Mouse (Mus musculus) hindbrain, postnatal 0 days (tissue): ENCODE data around the gene Scnm1. TPM values are rescaled to one million over a fixed set of nuclear protein-coding genes. Genes with fewer than 3 reads are reported as not detected.
A peak's percentile ranks its signal among the peaks of the same experiment; 100 is the strongest.

Experiments
- ATAC-seq: fragments of 200-750 bp; cut with Nextera tagmentation; 2 replicates; pipeline ENCODE4 v1.8.0; 2017; ENCODE audit warnings: mild to moderate bottlenecking, moderate TSS enrichment, moderate library complexity
- DNase-seq: peaks from one replicate; pipeline ENCODE4 v3.0.0-alpha.2; 2015; ENCODE audit warnings: low spot score
- H3K27ac ChIP-seq: fragments of 300-500 bp; sonication (generic); 2 replicates; pipeline ENCODE4 v1.5.1; 2014; ENCODE audit warnings: mild to moderate bottlenecking
- H3K27me3 ChIP-seq: fragments of 300-500 bp; sonication (generic); 2 replicates; pipeline ENCODE4 v1.6.1; 2014; ENCODE audit warnings: low read length, mixed read lengths; ENCODE audit not compliant: insufficient read depth
- H3K36me3 ChIP-seq: fragments of 300-500 bp; sonication (generic); 2 replicates; pipeline ENCODE4 v1.6.1; 2014; ENCODE audit warnings: low read length, mixed read lengths; ENCODE audit not compliant: insufficient read depth
- H3K4me1 ChIP-seq: fragments of 300-500 bp; sonication (generic); 2 replicates; pipeline ENCODE4 v1.6.1; 2014; ENCODE audit warnings: antibody characterized with exemption, low read length, mixed read lengths; ENCODE audit not compliant: insufficient read depth
- H3K4me2 ChIP-seq: fragments of 300-500 bp; sonication (generic); 2 replicates; pipeline ENCODE4 v1.6.1; 2014; ENCODE audit warnings: low read depth, mild to moderate bottlenecking, low read length, moderate library complexity, mixed read lengths
- H3K4me3 ChIP-seq: fragments of 300-500 bp; sonication (generic); 2 replicates; pipeline ENCODE4 v1.5.1; 2014; ENCODE audit warnings: low read length
- H3K9ac ChIP-seq: fragments of 300-500 bp; sonication (generic); replicated peaks from 2 replicates; pipeline ENCODE4 v1.6.1; 2014; ENCODE audit warnings: mild to moderate bottlenecking, low read length, moderate library complexity, mixed read lengths
- H3K9me3 ChIP-seq: fragments of 300-500 bp; sonication (generic); 2 replicates; pipeline ENCODE4 v1.6.1; 2016; ENCODE audit warnings: low read length, mixed read lengths
- CTCF ChIP-seq: IDR thresholded peaks from 2 replicates; pipeline ENCODE4 v1.5.1; 2016; ENCODE audit warnings: antibody characterized with exemption, control low read depth, low read depth
- WGBS: fragments of 180-500 bp; shearing (Covaris S2); extraction: QIAGEN DNeasy Blood & Tissue Kit; methylation state at CpG from one replicate; pipeline ENCODE4 v1.1.7; 2014; 5-methylcytosine and 5-hydroxymethylcytosine counted together
- polyA plus RNA-seq: library from polyadenylated mRNA; unstranded; fragments of >200 nt; fragmentation: Nextera tagmentation; extraction: Ambion mirVana; gene quantifications from 2 replicates; pipeline ENCODE4 v1.2.1, GENCODE M21; 2015
- total RNA-seq: library from RNA; depleted of rRNA; stranded (reverse); fragments of >200 nt; gene quantifications from 2 replicates; pipeline ENCODE4 v1.2.3, GENCODE M21; 2014; rRNA removed

Gene Scnm1
- total RNA-seq: 44.6 and 56.7 TPM in 2 replicates
- polyA plus RNA-seq: 72.1 and 75.7 TPM in 2 replicates

DNA sequence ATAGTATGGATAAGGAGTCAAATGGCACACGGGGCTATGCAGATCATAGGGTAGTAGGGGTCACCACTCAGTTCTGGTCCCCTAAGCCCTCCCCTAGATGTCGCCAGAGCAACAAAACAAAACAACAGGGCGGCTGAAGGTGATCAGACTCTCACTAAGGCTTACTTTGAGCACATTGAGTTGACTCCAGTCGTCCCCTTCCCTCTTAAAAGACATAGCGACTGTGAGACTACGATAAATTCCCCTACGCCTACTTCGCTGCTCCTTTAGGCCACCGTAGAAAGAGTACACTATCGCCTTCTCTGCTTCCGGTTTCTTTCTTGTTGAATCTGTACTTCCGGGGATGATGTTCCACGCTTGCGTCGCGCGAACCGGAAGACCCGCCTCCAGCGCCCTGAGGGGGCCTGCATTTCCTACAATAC, at the start of gene Scnm1, which contains the start of gene Lysmd1:
Gene Scnm1 (minus strand): TSS at position 332 of the 422 bp plus-strand sequence.
Gene Lysmd1 (plus strand): TSS at position 409 of the 422 bp plus-strand sequence.
- DNase-seq: peak; percentile 97
- Histone ChIP-seq H3K4me2 (peak within 1 kb of the TSS; percentile 70), H3K27ac (peak within 1 kb of the TSS; percentile 80), H3K27me3 (no peaks in the 10 kb centered on the region), H3K9me3 (no peaks in the 10 kb centered on the region), H3K4me3 (peak within 1 kb of the TSS; percentile 66), H3K4me1 (no peaks in the 10 kb centered on the region), H3K36me3 (no peaks in the 10 kb centered on the region), H3K9ac (peak within 1 kb of the TSS; percentile 71)
- peak; percentile 41 for TF ChIP-seq CTCF
- ATAC-seq: peak; percentile 96
- WGBS: under 1% methylated on average over 20 of the region's 20 CpGs

GRCm38 (mm10) chr3:95181841-95182240, 48.0 kb upstream of the Scnm1 start:
- no peak for TF ChIP-seq CTCF

GRCm38 (mm10) chr3:95179890-95180289, 46.1 kb upstream of the Scnm1 start:
- H3K27ac ChIP-seq: no peak overlapping the region
- no peak for DNase-seq
- 69% methylated on average over 3 of the region's 3 CpGs for WGBS
- H3K4me3 ChIP-seq: no peak overlapping the region
- no peaks in the 10 kb centered on the region for H3K9me3 ChIP-seq
- no peaks in the 10 kb centered on the region for H3K4me1 ChIP-seq
- TF ChIP-seq CTCF: no peak
- H3K9ac ChIP-seq: no peak overlapping the region
- H3K4me2 ChIP-seq: no peak overlapping the region
- no peaks in the 10 kb centered on the region for H3K27me3 ChIP-seq
- ATAC-seq: no peak
- H3K36me3 ChIP-seq: 0 out of 2 replicates have a peak, but pooled peaks cover 9% of the 10 kb centered on the region

More at GRCm38 (mm10) chr3:95181841-95182240, 48.0 kb upstream of the Scnm1 start:
- H3K9me3 ChIP-seq: no peaks in the 10 kb centered on the region
- no peaks in the 10 kb centered on the region for H3K4me1 ChIP-seq
- DNase-seq (no peak), ATAC-seq (no peak)
- no peak overlapping the region for H3K9ac ChIP-seq
- H3K4me3 ChIP-seq: no peak overlapping the region
- H3K27ac ChIP-seq: no peak overlapping the region
- H3K27me3 ChIP-seq: no peaks in the 10 kb centered on the region
- WGBS: 53% methylated on average over 1 of the region's 1 CpGs
- no peak overlapping the region for H3K4me2 ChIP-seq
- H3K36me3 ChIP-seq: peaks cover 15% of the 10 kb centered on the region; the same call in 1 of the 2 replicates

GRCm38 (mm10) chr3:95178948-95179347, 45.1 kb upstream of the Scnm1 start:
- DNase-seq (no peak), ATAC-seq (no peak)
- WGBS: 86% methylated on average over 5 of the region's 5 CpGs
- Histone ChIP-seq H3K4me1 (no peaks in the 10 kb centered on the region), H3K9me3 (no peaks in the 10 kb centered on the region), H3K27me3 (no peaks in the 10 kb centered on the region), H3K9ac (no peak overlapping the region), H3K4me3 (no peak overlapping the region), H3K4me2 (no peak overlapping the region), H3K36me3 (0 out of 2 replicates have a peak, but pooled peaks cover 5% of the 10 kb centered on the region), H3K27ac (no peak overlapping the region)
- no peak for TF ChIP-seq CTCF

DNA sequence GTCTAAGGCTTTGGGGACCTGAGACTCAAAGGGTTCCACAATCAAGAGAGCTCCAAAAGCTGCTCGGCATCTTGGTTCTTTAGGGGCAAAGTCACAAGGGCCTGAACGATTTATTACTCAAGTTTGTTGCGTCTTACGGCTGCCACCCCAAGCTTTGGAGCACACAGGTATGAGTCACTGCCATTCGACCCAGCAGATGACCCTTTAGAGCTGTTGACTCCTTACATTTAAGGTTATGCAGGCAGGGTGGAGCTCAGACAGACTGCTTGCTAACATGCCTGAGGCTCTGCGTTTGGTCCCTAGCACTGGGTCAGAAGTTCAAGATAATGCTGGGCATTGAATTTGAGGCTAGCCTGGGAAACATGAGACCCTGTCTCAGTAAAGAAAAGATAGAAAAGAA, 43.8 kb upstream of the Scnm1 start:
- Histone ChIP-seq H3K27ac (no peak overlapping the region), H3K4me3 (no peak overlapping the region), H3K9ac (no peak overlapping the region), H3K27me3 (no peaks in the 10 kb centered on the region), H3K36me3 (peaks cover 2% of the 10 kb centered on the region; the same call in 1 of the 2 replicates), H3K4me2 (no peak overlapping the region), H3K4me1 (no peaks in the 10 kb centered on the region), H3K9me3 (no peaks in the 10 kb centered on the region)
- ATAC-seq (no peak), DNase-seq (no peak)
- no peak for TF ChIP-seq CTCF
- 83% methylated on average over 6 of the region's 6 CpGs for WGBS

DNA sequence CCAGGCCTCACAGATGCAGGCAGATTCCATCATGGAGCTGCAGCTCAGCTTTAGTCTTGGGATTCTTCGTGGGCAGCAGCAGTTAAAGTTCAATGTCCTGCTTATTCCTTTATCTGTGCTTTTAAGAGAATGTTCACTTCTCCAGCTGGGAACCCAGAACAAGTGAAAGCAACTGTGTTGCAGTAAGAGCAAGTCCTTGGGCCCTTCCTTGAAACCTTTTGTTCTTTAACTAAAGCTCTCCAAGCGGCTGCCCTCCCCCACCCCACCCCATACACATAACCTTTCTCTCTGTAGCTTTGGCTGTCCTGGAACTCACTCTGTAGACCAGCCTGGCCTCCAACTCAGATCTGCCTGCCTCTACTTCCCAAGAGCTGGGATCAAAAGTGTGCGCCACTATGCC, 42.7 kb upstream of the Scnm1 start:
- DNase-seq: no peak
- 56% methylated on average over 3 of the region's 3 CpGs for WGBS
- Histone ChIP-seq H3K9ac (no peak overlapping the region), H3K9me3 (no peaks in the 10 kb centered on the region), H3K27me3 (no peaks in the 10 kb centered on the region), H3K4me1 (no peaks in the 10 kb centered on the region), H3K4me3 (no peak overlapping the region), H3K27ac (no peak overlapping the region), H3K36me3 (peaks cover 10% of the 10 kb centered on the region), H3K4me2 (no peak overlapping the region)
- ATAC-seq: no peak
- TF ChIP-seq CTCF: no peak

GRCm38 (mm10) chr3:95174011-95174592, 40.3 kb upstream of the Scnm1 start:
- H3K4me1 ChIP-seq: no peaks in the 10 kb centered on the region
- DNase-seq (peak; percentile 87), ATAC-seq (peak; percentile 62)
- H3K4me3 ChIP-seq: peak overlapping the region; percentile 2; the same call in 1 of the 2 replicates
- 17% methylated on average over 16 of the region's 16 CpGs for WGBS
- peak overlapping the region; percentile 48 for H3K4me2 ChIP-seq
- TF ChIP-seq CTCF: peak; percentile 90
- H3K9ac ChIP-seq: no peak overlapping the region
- H3K36me3 ChIP-seq: peaks cover 32% of the 10 kb centered on the region
- H3K9me3 ChIP-seq: no peaks in the 10 kb centered on the region
- H3K27me3 ChIP-seq: no peaks in the 10 kb centered on the region
- H3K27ac ChIP-seq: no peak overlapping the region
